Mouse (Mus musculus) kidney, adult 8-10 months (tissue): ENCODE results near the gene Caprin2.
"Not testable (repeated sequence)": the region's sequence is repeated elsewhere in the genome, so short reads cannot be mapped to it uniquely, and the experiment has no call there.

Source experiments
- DNase-seq, 2 experiments: peaks; one replicate each; pipeline ENCODE4 v3.0.0; 2022

Caprin2 gene

GRCm38 (mm10) chr6:148895773-148896506, at the start of gene Caprin2:
Gene Caprin2, minus strand, starts transcription at chr6:148896237.
- peak; percentile 82 to 88 for DNase-seq

- peak; percentile 57 to 64 for DNase-seq
These were observed 48.9 kb upstream of the Caprin2 start for GRCm38 (mm10) chr6:148944767-148945508.

- peak in 1 of 2 experiments; percentile 20 for DNase-seq
These were observed 48.3 kb upstream of the Caprin2 start for GRCm38 (mm10) chr6:148944344-148944766.

GRCm38 (mm10) chr6:148943695-148944094, 47.7 kb upstream of the Caprin2 start:
- DNase-seq, result no peak

- DNase-seq, result no peak
These were observed 46.4 kb upstream of the Caprin2 start for GRCm38 (mm10) chr6:148942406-148942805.

- no peak for DNase-seq
These were observed 45.8 kb upstream of the Caprin2 start for GRCm38 (mm10) chr6:148941880-148942279.

- DNase-seq, result not testable (repeated sequence)
These were observed 44.3 kb upstream of the Caprin2 start for GRCm38 (mm10) chr6:148940383-148940782.

GRCm38 (mm10) chr6:148937693-148938092, 41.7 kb upstream of the Caprin2 start:
- DNase-seq, result no peak

- no peak for DNase-seq
These were observed 39.0 kb upstream of the Caprin2 start for GRCm38 (mm10) chr6:148934961-148935590.

GRCm38 (mm10) chr6:148931281-148931680, 35.2 kb upstream of the Caprin2 start:
- DNase-seq, result no peak

- no peak for DNase-seq
These were observed 22.9 kb upstream of the Caprin2 start for GRCm38 (mm10) chr6:148918841-148919398.

- DNase-seq, result no peak
These were observed 21.6 kb upstream of the Caprin2 start for GRCm38 (mm10) chr6:148917672-148918071.

GRCm38 (mm10) chr6:148916817-148917216, 20.8 kb upstream of the Caprin2 start:
- DNase-seq, result no peak

GRCm38 (mm10) chr6:148913938-148914337, 17.9 kb upstream of the Caprin2 start:
- DNase-seq, result peak; percentile 43 to 63

- DNase-seq, result not testable (repeated sequence)
These were observed 15.9 kb upstream of the Caprin2 start for GRCm38 (mm10) chr6:148911906-148912305.

GRCm38 (mm10) chr6:148906958-148907357, 10.9 kb upstream of the Caprin2 start:
- no peak for DNase-seq

- no peak for DNase-seq
These were observed 6.7 kb upstream of the Caprin2 start for GRCm38 (mm10) chr6:148902728-148903127.

GRCm38 (mm10) chr6:148896507-148896851, 442 bp upstream of the Caprin2 start:
- no peak for DNase-seq

- no peak for DNase-seq
These were observed 907 bp downstream of the Caprin2 start for GRCm38 (mm10) chr6:148894888-148895772.

GRCm38 (mm10) chr6:148873911-148874310, 22.1 kb downstream of the Caprin2 start:
- DNase-seq, result no peak

GRCm38 (mm10) chr6:148845629-148846028, 50.4 kb downstream of the Caprin2 start:
- DNase-seq, result no peak

- DNase-seq, result no peak
These were observed 54.3 kb downstream of the Caprin2 start for GRCm38 (mm10) chr6:148841760-148842159.
